Mouse (Mus musculus): ENCODE results near the gene Ddit4l. TPM values are rescaled to one million over a fixed set of nuclear protein-coding genes. Genes with fewer than 3 reads are reported as not detected.

Gene Ddit4l
- polyA plus RNA-seq, 1 experiment from 2014 or later, result 7.7 TPM

Small RNA genes within 50 kb of the gene (microRNA-seq; reads per million reads assigned to microRNA genes)
- gene Gm22468, result not detected

Other genes with a start within 250 kb of the Ddit4l start
- not detected in 2 replicates for gene Gm21962, start 49.9 kb downstream of the Ddit4l start, polyA plus RNA-seq (2015; fragmentation: Nextera tagmentation; extraction: Ambion mirVana)
- 652 and 731 TPM in 2 replicates for gene H2afz, start 242.9 kb downstream of the Ddit4l start, polyA plus RNA-seq (2015; fragmentation: Nextera tagmentation; extraction: Ambion mirVana)
- 13.4 and 14.3 TPM in 2 replicates for gene Dnajb14, start 246.1 kb downstream of the Ddit4l start, polyA plus RNA-seq (2015; fragmentation: Nextera tagmentation; extraction: Ambion mirVana)